Mouse (Mus musculus) Patski (cell line): Measurements from ENCODE around the gene Hoxa2. TPM values are rescaled to one million over a fixed set of nuclear protein-coding genes. Genes with fewer than 3 reads are reported as not detected.
A peak's percentile ranks its signal among the peaks of the same experiment; 100 is the strongest.

Experiments
- ATAC-seq: fragments of 100-300 bp; one replicate; pipeline ENCODE4 v1.8.0; 2021
- CTCF ChIA-PET: fragments of 350-600 bp; sonication (Branson Sonifier 250); formaldehyde crosslinking; loops from one replicate; lab custom pipeline; 2022; ENCODE audit warnings: inconsistent platforms; lab: Charles Lee
- POLR2A ChIA-PET: fragments of 350-600 bp; sonication (Branson Sonifier 250); formaldehyde crosslinking; loops from one replicate; lab custom pipeline; 2022; ENCODE audit warnings: antibody characterized with exemption, inconsistent platforms; lab: Charles Lee
- DNase-seq: peaks from one replicate; pipeline ENCODE4 v3.0.0-alpha.2; 2011; ENCODE audit warnings: low read depth, low spot score
- H3K27me3 ChIP-seq: fragments of 371-371 bp; one replicate; pipeline ENCODE4 v1.5.1; 2021
- CTCF ChIP-seq: fragments of 100-300 bp; IDR thresholded peaks from one replicate; pipeline ENCODE4 v1.5.1; 2021
- in situ Hi-C: fragments of 300-500 bp; cut with MboI; formaldehyde crosslinking; loops from 3 replicates; pipeline ENCODE4 v1.11.1; 2018; ENCODE audit warnings: low pct_unique_long_range_greater_than_20kb, mixed read lengths
- polyA plus RNA-seq: library from polyadenylated mRNA; unstranded; gene quantifications from one replicate; pipeline ENCODE4 v1.2.3, GENCODE M21; 2021

Gene Hoxa2
- 2.8 TPM for polyA plus RNA-seq

DNA sequence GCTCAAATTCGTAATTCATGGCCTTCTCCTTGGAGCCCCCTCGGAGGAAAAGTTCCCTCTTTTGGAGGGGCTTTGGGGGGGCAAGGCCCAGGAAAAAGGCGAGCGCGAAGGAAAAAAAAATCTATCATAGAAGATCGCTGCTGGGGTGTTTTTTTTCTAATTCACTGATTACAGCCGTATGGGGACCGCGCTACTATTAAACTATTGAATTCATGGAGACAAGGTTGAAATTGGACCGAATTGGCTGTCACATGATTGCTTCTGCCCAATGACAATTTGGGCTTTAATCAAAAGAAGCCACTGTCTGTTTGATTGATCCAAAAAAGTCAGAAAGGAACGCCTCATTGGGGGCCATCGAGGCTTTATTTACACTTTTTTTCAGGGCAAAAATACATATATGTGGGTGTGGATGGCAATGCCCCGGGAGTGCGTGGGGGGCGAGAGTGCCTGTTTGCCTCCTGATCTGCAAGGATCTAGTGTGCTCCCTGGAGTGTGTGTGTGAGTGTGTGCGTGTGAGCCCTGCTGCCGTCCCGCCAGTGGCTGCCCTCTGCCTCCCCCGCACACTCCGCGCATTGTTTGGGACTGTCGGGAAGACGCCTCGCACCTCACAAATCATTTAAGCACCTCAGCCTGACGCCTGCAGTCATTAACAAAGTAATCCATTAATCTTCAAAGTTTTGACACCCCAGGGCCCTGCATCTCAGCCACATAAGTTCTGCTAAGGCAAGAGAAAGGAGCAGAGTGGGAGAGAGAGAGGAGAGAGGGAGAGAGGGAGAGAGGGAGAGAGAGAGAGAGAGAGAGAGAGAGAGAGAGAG is at the start of gene Hoxa2:
Gene Hoxa2, minus strand, starts transcription at position 206 of the 815 bp plus-strand sequence.
- ATAC-seq (no peak), DNase-seq (no peak)
- TF ChIP-seq CTCF: no peak
- in situ Hi-C loops: no loop called here
- ChIA-PET POLR2A (no interaction called here), CTCF (no interaction called here)
- no peaks in the 10 kb centered on the region for H3K27me3 ChIP-seq

- POLR2A ChIA-PET: interaction anchor here (11.3 to 37.4 kb wide), 3 partner anchors 9 to 37 kb away, joined by 153 to 778 read pairs (median 378); partner anchors contain the start of genes 5730596B20Rik, Hoxa10, Hoxa11 and Hoxa7
- DNase-seq (no peak), ATAC-seq (no peak)
- no peak for TF ChIP-seq CTCF
- CTCF ChIA-PET: interaction anchor here (1.2 to 2.9 kb wide), 7 partner anchors 9 to 43 kb away, joined by 4 to 21 read pairs (median 5); partner anchors contain the start of genes Hoxa10, Hoxa7 and Hoxa9
- H3K27me3 ChIP-seq: no peaks in the 10 kb centered on the region
- in situ Hi-C loops: loop anchor here (25.0 kb wide), 1 partner anchor 502 kb away; no protein-coding TSS in a partner anchor
These were observed 49.6 kb upstream of the Hoxa2 start for GRCm38 (mm10) chr6:52214271-52214670.

- no peaks in the 10 kb centered on the region for H3K27me3 ChIP-seq
- no peak for DNase-seq
- ChIA-PET CTCF (interaction anchor here (0.8 to 2.9 kb wide), 8 partner anchors 10 to 211 kb away, joined by 3 to 21 read pairs (median 4); partner anchors contain the start of genes Hoxa10 and Hoxa7), POLR2A (interaction anchor here (0.7 to 37.4 kb wide), 5 partner anchors 9 to 744 kb away, joined by 3 to 778 read pairs (median 153); partner anchors contain the start of genes 5730596B20Rik, Hoxa10, Hoxa11 and Hoxa7)
- no peak for TF ChIP-seq CTCF
- ATAC-seq: peak; percentile 35
- in situ Hi-C loops: loop anchor here (25.0 kb wide), 1 partner anchor 501 kb away; no protein-coding TSS in a partner anchor
These were observed 48.7 kb upstream of the Hoxa2 start, which contains the start of the genes Hoxa3 and Gm28308 for GRCm38 (mm10) chr6:52213119-52213986. Gene Hoxa3 (minus strand): TSS chr6:52213336. Gene Gm28308 (minus strand): TSS chr6:52213339.

GRCm38 (mm10) chr6:52212556-52213118 is 48.0 kb upstream of the Hoxa2 start:
- in situ Hi-C loops: loop anchor here (25.0 kb wide), 1 partner anchor 500 kb away; no protein-coding TSS in a partner anchor
- no peak for ATAC-seq
- ChIA-PET CTCF (interaction anchor here (0.8 to 3.4 kb wide), 4 partner anchors 8 to 210 kb away, joined by 3 to 21 read pairs (median 12); partner anchors contain the start of gene Hoxa7), POLR2A (interaction anchor here (1.4 to 37.4 kb wide), 5 partner anchors 11 to 54 kb away, joined by 4 to 778 read pairs (median 153); partner anchors contain the start of genes 5730596B20Rik, Hoxa1, Hoxa10 and Hoxa11)
- no peak for DNase-seq
- no peak for TF ChIP-seq CTCF
- H3K27me3 ChIP-seq: no peaks in the 10 kb centered on the region

DNA sequence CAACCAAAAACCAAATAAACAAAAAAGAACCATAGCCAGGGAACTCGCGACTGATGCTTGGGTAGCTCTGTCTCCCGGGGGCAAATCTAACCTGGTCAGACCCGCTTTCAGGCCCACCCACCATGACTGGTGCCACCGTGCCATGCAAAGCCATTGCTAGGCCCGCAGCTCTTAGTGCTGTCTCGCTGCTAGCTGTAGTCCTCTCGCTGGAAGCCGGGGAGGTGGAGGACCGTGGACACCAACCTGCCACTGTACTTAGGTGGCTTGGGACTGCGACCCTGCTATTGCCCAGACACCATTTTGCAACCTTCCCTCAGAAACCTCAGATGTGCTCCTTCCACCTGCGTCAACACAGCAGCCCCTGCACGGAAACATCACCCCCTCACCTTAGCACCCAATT is 47.3 kb upstream of the Hoxa2 start:
- POLR2A ChIA-PET: interaction anchor here (1.4 to 37.4 kb wide), 6 partner anchors 11 to 207 kb away, joined by 4 to 778 read pairs (median 80); partner anchors contain the start of genes 5730596B20Rik, Hoxa1, Hoxa10 and Hoxa11
- no peak for TF ChIP-seq CTCF
- no peak for ATAC-seq
- CTCF ChIA-PET: interaction anchor here (1.0 to 3.4 kb wide), 7 partner anchors 9 to 34 kb away, joined by 3 to 21 read pairs (median 6); partner anchors contain the start of genes Hoxa10, Hoxa11, Hoxa7 and Hoxa9
- in situ Hi-C loops: loop anchor here (25.0 kb wide), 1 partner anchor 500 kb away; no protein-coding TSS in a partner anchor
- DNase-seq: no peak
- H3K27me3 ChIP-seq: no peaks in the 10 kb centered on the region

- TF ChIP-seq CTCF: no peak
- no peak for DNase-seq
- no peaks in the 10 kb centered on the region for H3K27me3 ChIP-seq
- in situ Hi-C loops: loop anchor here (25.0 kb wide), 1 partner anchor 499 kb away; no protein-coding TSS in a partner anchor
- CTCF ChIA-PET: interaction anchor here (0.8 to 3.4 kb wide), 13 partner anchors 9 to 209 kb away, joined by 3 to 21 read pairs (median 4); partner anchors contain the start of genes 5730596B20Rik, Hoxa10, Hoxa11 and Hoxa7
- peak; percentile 19 for ATAC-seq
- POLR2A ChIA-PET: interaction anchor here (0.5 to 37.4 kb wide), 7 partner anchors 12 to 275 kb away, joined by 3 to 778 read pairs (median 6); partner anchors contain the start of genes 5730596B20Rik, Hoxa1, Hoxa10 and Hoxa11
These were observed 46.7 kb upstream of the Hoxa2 start for GRCm38 (mm10) chr6:52211170-52211935.

DNA sequence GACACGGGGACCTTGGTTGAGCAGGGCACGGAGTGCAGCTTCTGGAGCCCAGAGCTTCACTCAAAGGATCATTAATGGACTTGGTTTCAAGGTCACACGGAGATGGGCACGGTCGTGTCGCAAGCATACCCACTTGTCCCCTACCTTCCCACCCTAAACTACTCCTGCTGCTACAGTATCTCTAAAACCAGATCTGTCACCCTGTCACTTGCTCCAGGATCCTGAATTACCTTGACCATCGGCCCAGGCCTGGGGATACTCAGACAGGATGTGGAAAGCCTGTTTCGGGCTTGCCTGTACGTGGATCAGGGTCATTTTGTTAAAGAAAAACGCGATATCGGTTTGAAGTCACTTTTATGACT is 45.0 kb upstream of the Hoxa2 start:
- TF ChIP-seq CTCF: no peak
- DNase-seq: no peak
- ChIA-PET CTCF (interaction anchor here (1.2 to 3.4 kb wide), 6 partner anchors 11 to 32 kb away, joined by 3 to 21 read pairs (median 4); partner anchors contain the start of genes 5730596B20Rik, Hoxa10 and Hoxa7), POLR2A (interaction anchor here (0.6 to 37.4 kb wide), 5 partner anchors 14 to 274 kb away, joined by 3 to 778 read pairs (median 153); partner anchors contain the start of genes 5730596B20Rik, Hoxa10, Hoxa11 and Hoxa7)
- ATAC-seq: no peak
- in situ Hi-C loops: loop anchor here (5.0 to 25.0 kb wide), 3 partner anchors 202 to 497 kb away; no protein-coding TSS in a partner anchor
- no peaks in the 10 kb centered on the region for H3K27me3 ChIP-seq
